Mouse (Mus musculus) adrenal gland, postnatal 25 days (tissue): ENCODE measurements around the gene Hic2. TPM values are rescaled to one million over a fixed set of nuclear protein-coding genes. Genes with fewer than 3 reads are reported as not detected.

ENCODE experiments used
- DNase-seq: peaks from one replicate; pipeline ENCODE4 v3.0.0; 2021; ENCODE audit warnings: mixed read lengths
- total RNA-seq: library from RNA; stranded (reverse); gene quantifications from 2 replicates; pipeline ENCODE4 v1.2.3, GENCODE M21; 2021

The Hic2 gene
- total RNA-seq, 1 experiment from 2014 or later = 2.3 TPM

GRCm38 (mm10) chr16:17234499-17234895, 1.1 kb downstream of the Hic2 start:
- DNase-seq = no peak

DNA sequence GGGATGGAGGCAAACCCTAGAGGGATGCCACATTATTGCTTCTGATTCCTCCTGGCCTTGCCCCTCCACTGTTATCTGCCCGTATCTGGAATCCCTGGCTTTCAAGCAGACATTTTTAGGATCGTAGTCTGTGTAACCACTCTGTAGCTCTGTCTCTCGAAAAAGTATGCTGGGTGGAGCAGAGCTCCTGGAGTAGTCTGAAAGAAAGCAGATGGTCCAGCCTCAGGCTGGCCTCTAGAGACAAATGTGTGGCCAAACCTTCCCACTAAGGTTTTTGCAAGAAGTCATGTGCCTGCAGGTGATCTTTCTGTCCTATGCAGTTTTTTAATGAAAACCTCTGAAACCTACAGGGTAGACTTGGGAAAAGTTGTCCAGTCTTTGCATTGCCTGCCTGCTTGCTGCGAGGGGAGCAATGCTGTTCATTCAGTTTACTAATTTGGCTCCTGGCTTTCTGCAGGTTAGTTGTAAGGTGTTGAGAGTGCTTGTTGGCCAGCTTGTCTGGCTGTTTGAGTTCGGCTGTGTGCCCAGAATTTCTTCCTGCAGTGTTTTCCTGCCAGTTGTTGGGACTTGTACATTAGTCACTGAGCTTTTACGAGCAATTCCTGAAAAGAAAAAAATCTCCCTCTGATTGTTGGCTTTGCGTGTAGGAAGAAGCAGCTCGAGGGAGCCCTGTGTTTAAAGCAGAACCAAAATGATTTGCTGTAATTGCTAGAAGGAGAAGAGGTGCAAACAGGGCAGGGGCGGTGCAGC, 1.7 kb downstream of the Hic2 start:
- DNase-seq = peak; percentile 38

DNA sequence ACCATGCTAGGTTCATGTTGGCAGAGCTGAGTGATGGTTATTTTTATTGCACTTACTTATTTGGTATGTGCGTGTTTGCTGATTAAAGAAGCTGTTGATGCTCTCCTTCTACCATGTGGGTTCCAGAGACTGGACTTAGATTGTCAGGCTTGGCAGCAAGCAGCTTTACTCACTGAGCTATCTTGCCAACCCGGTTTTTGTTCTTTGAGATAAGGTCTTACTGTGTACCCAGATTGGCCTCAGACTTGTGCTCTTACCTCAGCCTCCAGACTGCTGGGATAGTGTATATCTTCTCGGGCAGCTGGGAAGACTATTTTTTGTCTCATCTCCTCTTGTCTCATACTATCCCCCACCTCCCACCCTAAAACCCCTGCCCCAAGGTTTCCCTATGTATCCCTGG, 4.3 kb downstream of the Hic2 start:
- no peak for DNase-seq

DNA sequence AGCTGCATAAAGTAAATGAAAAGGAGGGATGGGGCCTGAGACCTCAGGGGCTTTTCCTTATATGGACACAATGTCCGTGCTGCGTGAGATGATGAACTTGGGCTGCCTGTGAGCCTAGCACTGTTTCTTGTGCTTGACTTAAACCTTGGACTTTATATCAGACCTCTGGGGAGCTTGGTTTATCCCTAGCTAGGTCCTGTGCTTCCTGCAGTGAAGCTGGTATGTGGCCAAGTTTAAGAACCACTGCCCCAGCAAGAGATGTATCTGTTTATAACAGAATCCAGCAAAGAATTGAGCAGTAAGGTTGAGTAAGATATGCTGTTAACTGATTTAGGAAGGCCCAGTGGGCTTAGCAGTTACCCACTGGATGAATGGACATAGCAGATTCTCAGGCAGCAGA, 6.0 kb downstream of the Hic2 start:
- DNase-seq = no peak

DNA sequence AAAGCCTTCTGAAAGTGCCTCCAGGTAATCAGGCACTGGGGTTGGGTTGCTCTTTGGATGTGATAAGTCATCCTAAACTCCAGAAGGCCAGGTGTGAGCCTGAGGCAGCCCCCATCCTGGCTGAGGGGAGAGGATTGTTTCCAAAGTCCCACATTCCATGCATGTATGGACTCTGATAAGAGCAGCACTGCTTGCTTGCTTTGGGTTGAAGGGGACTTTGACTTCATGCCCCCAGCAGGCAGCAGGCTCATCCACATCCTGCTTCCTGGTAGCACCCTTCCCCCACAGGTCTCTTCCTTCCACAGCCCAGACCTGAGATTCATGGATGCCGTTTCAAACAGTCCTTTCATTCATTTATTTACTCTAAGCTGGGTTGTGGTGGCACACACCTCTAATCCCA, 10.4 kb downstream of the Hic2 start:
- DNase-seq = no peak

GRCm38 (mm10) chr16:17244996-17245395, 11.6 kb downstream of the Hic2 start:
- DNase-seq = no peak

DNA sequence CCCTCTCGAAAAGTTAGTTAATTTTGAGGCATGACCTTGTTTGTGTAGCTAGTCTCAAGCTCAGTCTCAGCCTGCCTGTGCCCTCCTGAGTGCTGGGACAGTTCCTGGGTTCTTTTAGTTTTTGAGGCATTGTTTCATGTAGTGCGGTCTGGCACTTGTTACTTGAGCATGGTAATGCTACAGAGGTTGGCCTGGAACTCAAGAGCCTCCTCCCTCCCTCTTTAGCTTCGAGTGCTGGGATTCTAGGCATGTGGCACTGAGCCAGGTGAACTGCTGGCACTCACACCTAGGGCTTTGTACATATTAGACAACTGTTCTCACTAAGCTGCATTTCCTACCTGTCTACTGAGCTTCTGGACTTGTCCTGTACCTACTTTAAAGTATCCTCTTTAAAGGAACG, 14.4 kb downstream of the Hic2 start:
- DNase-seq = no peak

- DNase-seq = peak; percentile 47
Measured at GRCm38 (mm10) chr16:17249135-17249534, 15.8 kb downstream of the Hic2 start.

DNA sequence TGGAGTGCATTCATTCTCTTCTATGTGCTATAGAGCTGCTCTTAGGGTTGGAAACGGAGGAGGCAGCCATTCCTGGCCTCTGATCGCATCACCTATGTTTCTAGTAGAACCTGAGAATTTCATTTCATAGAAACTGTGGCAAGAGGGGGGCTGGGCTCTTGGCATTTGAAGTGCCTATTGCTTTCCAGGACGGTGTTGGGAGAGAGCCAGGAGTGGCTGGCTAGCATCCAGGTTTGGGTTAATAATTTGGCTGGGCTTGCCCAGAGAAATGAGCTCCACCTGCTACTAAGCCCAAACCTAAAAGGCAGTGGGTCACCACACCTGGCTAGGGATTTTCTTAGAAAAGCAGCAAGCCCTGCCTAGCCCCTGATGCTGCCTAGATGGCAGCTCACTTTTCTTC, 18.2 kb downstream of the Hic2 start:
- peak; percentile 89 for DNase-seq

- no peak for DNase-seq
Measured at GRCm38 (mm10) chr16:17252086-17252726, 18.8 kb downstream of the Hic2 start.

DNA sequence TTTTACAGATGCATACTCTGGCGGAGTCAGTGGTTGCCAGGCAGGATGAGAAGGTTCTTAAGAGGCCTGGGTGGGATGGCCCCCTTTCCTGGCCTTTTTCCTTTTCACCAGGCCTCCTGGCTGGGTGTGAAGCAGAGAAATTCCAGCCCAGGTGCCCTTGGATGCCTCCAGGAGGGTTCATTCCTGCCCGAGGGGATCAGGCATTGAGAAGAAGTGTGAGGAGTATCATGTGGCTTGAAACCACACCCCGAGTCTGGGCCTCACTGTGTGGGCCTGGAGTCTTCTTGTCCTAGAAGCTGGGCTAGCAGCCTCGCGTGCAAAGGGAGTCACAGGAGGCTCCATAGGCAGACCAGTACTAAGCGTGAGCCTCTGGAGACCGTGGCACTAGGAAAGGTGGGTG, 19.5 kb downstream of the Hic2 start:
- no peak for DNase-seq

DNA sequence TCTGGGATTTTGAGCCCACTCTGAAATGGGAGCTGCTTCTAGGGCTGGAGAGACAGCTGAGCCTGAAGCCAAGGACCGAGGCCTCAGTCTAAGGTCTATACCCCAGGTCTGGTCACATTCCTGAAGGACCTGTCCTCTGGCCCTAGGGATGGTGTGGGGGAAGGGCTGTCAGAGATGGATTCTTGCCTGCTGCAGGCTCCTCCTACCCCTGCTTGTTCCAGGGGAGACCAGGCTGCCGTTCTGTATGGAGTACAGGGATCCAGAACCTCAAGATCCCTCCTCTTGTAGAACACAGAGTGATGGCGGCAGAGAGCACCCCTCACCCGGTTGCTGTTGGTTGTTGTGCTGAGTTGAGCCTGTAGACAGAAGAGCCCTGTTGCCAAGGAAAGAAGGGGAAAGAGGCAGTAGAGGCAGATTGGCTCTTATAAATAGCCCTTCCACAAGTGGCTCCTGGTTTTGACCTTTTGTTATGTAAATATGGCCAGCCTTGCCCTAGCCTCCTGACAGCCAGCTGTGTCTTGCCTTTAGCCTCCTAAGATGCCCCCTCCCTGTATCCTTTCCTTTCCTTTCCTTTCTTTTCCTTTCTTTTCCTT, 20.7 kb downstream of the Hic2 start:
- no peak for DNase-seq

- no peak for DNase-seq
Measured at GRCm38 (mm10) chr16:17255270-17255669, 21.9 kb downstream of the Hic2 start.

DNA sequence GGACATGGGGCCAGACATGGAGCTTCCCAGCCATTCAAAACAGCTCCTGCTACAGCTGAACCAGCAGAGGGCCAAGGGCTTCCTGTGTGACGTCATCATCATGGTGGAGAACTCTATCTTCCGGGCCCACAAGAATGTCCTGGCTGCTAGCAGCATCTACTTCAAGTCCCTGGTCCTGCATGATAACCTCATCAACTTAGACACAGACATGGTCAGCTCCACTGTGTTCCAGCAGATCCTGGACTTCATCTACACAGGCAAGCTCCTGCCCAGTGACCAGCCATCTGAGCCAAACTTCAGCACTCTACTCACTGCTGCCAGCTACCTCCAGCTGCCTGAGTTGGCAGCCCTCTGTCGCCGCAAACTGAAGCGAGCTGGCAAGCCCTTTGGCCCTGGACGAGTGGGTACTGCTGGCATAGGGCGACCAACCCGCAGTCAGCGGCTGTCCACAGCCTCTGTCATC, 24.0 kb downstream of the Hic2 start:
- no peak for DNase-seq

DNA sequence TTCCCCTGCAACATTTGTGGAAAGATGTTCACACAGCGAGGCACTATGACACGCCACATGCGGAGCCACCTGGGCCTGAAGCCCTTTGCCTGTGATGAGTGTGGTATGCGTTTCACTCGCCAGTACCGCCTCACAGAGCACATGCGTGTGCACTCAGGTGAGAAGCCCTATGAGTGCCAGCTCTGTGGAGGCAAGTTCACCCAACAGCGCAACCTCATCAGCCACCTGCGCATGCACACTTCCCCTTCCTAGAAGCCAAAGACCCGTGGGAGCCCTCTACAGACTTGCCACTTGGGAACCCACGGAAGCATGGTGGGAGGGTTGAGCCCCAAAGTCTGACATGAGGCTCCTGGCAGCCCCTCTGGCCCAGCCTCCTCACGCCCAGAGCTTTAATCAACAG, 25.5 kb downstream of the Hic2 start:
- no peak for DNase-seq

- no peak for DNase-seq
Measured at GRCm38 (mm10) chr16:17261341-17261740, 28.0 kb downstream of the Hic2 start.

DNA sequence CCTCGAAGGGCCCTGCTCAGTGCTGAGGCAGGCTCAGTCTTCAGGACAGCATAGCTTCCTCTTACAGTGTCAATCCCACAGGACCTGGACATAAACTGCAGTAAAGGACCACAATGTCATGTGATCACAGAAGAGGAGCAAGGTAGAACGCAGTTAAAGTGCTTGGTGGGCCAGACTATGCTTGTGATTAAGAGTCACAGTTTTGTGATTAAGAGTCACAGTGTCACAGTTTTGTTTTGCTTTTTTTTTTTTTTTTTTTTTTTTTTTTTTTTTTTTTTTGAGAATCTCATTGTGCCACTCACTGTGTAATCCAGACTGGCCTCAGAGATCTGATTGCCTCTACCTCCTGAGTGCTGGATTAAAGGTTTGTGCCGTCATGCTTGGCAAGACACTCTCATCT, 32.7 kb downstream of the Hic2 start:
- DNase-seq = no peak

- DNase-seq = no peak
Measured at GRCm38 (mm10) chr16:17267937-17268336, 34.6 kb downstream of the Hic2 start.

GRCm38 (mm10) chr16:17269872-17270271, 36.5 kb downstream of the Hic2 start:
- no peak for DNase-seq

- peak; percentile 43 for DNase-seq
Measured at GRCm38 (mm10) chr16:17271124-17271523, 37.8 kb downstream of the Hic2 start.

- no peak for DNase-seq
Measured at GRCm38 (mm10) chr16:17271856-17272255, 38.5 kb downstream of the Hic2 start.

DNA sequence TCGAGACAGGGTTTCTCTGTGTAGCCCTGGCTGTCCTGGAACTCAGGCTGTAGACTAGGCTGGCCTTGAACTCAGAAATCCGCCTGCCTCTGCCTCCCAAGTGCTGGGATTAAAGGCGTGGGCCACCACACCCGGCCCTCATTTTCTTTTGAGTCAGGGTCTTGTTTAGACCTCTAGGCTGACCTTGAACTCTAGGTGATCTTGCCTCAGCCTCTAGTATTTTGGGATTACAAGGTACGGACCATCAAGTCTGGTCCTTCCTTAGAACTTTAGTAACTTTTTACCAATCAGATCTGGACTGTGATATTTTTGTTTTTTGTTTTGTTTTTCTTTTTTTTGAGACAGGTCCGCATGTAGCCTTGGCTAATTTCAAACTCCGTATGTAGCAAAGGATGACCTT, 42.3 kb downstream of the Hic2 start, which contains the start of gene Tmem191c:
Gene Tmem191c, plus strand, starts transcription at position 357 of the 400 bp plus-strand sequence.
- DNase-seq = no peak
